Mouse (Mus musculus): ENCODE data around the gene Tax1bp1. TPM values are rescaled to one million over a fixed set of nuclear protein-coding genes. Genes with fewer than 3 reads are reported as not detected.

Tax1bp1 gene
- total RNA-seq, 2 experiments from 2014 or later = 65.9 to 67.8 TPM

DNA sequence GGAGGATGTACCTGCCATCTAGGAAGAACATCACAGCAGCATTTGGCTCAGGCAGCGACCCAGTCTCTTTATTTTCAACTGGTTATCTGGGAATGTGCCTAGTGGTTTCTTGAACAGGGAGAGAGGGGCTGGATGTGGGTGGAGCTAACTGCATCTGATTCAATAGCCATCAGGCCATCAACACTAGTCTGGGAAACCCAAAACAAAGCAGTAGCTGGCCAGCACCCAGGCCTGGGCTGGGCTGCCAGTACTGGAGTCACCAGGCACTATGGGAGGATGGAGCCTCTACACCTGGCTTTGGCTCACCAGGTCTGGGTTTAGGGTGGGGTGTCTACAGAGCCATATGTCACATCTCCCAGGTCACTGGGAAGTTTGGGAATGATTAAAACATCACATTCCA is 83.2 kb downstream of the Tax1bp1 start:
- DNase-seq = peak; percentile 49

DNA sequence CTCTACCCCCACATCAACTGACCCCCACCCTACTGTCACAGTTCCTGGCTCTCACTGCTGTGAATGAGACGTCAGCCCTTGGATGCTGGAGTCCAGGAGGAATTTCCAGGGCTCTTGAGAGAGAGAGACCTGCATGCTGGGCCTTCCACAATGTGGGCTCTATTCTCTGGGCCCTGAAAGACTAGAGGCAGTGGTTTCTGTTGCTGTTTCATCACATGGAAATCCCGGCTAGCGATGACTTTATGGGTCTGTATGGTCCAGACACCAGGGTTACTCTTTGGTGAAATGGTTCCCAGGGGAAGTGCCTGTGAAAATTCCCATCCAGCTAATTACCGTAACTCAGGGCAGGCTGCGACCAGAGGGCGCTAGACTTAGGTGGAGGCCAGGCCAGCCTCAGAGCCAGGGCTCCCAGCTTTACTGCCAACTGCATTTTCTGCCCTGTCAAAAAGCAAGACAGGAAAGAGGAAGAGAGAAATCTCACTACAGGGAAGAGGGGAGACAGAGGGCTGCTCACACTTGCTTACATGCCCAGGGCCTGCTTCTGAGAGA is 83.8 kb downstream of the Tax1bp1 start:
- no peak for DNase-seq

GRCm38 (mm10) chr6:52802181-52802580 is 88.7 kb downstream of the Tax1bp1 start:
- peak; percentile 61 for DNase-seq

- DNase-seq = no peak
These were observed 91.8 kb downstream of the Tax1bp1 start for GRCm38 (mm10) chr6:52805237-52805856.

Other genes starting within 250 kb of the Tax1bp1 start
- 100 to 1,000 TPM; 107 to 108 TPM for gene Hibadh, start 73.3 kb upstream of the Tax1bp1 start, total RNA-seq (2021)